In the genomic region with DNA sequence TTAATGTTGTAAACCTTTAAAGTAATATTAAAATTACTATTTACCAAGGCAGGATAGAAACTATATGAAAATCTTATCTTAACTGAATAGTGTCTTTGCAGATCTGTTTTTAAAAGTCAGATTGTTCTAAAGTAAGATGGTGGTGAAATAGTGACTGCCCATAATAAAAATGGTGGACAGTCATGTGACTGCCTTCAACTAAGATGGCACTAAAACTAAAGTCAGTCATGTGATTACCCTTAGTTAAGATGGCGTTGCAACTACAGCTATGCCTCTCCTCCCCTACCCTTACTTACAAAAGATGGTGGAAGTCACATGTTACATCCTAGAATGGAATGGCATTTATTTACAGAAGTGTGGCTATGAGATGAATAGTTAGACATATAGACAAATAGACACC, we compare ENCODE assay signal across 46 mouse cellular contexts. TPM values are rescaled to one million over a fixed set of nuclear protein-coding genes. Genes with fewer than 3 reads are reported as not detected.
"Had no signal": no experiment of that assay in that cellular context is flagged by ENCODE, and none has a peak within 500 bp of the region (broad histone marks: within the 10 kb centered on the region; RNA-seq: fewer than 3 reads in every experiment).

No protein-coding gene starts in this region.

- H3K36me3 ChIP-seq: heart, embryonic 12.5 days; heart, embryonic 13.5 days; heart, embryonic 15.5 days; hindbrain, embryonic 10.5 days; hindbrain, embryonic 12.5 days; hindbrain, embryonic 13.5 days; hindbrain, embryonic 15.5 days; intestine, embryonic 15.5 days; kidney, embryonic 15.5 days had no signal

- H3K4me2 ChIP-seq: heart, embryonic 11.5 days; heart, embryonic 12.5 days; heart, embryonic 13.5 days; heart, embryonic 15.5 days; hindbrain, embryonic 12.5 days; hindbrain, embryonic 13.5 days; hindbrain, embryonic 14.5 days; hindbrain, embryonic 15.5 days; intestine, embryonic 15.5 days; kidney, embryonic 15.5 days had no signal

- H3K9me3 ChIP-seq: heart, embryonic 12.5 days; heart, embryonic 13.5 days; heart, embryonic 15.5 days; hindbrain, embryonic 10.5 days; hindbrain, embryonic 12.5 days; hindbrain, embryonic 13.5 days; hindbrain, embryonic 15.5 days; intestine, embryonic 15.5 days; kidney, embryonic 15.5 days had no signal

- H3K27me3 ChIP-seq: hindbrain, embryonic 12.5 days; hindbrain, embryonic 15.5 days; intestine, embryonic 15.5 days; kidney, embryonic 15.5 days had no signal

- H3K4me3 ChIP-seq: heart, embryonic 12.5 days; heart, embryonic 13.5 days; heart, embryonic 15.5 days; hindbrain, embryonic 10.5 days; hindbrain, embryonic 12.5 days; hindbrain, embryonic 13.5 days; hindbrain, embryonic 15.5 days; intestine, embryonic 15.5 days; kidney, embryonic 15.5 days; layer of hippocampus, adult 2 months; left cerebral cortex, adult 2 months had no signal

- H3K9ac ChIP-seq: heart, embryonic 12.5 days; heart, embryonic 13.5 days; heart, embryonic 15.5 days; hindbrain, embryonic 12.5 days; hindbrain, embryonic 13.5 days; hindbrain, embryonic 14.5 days; hindbrain, embryonic 15.5 days; intestine, embryonic 15.5 days; kidney, embryonic 15.5 days had no signal

- ATAC-seq: hindbrain, embryonic 16.5 days; hindbrain, postnatal 0 days; inflammation-experienced regulatory T-cells, adult 6 months had no signal

- DNase-seq: heart, postnatal 10 days; heart, postnatal 14 days; heart, postnatal 36 days; heart, postnatal 4 days; kidney, adult 11 months; kidney, adult 18-20 months; kidney, adult 2 months; kidney, adult 8-10 months; kidney, adult 9 months; kidney, postnatal 10 days; kidney, postnatal 14 days; kidney, postnatal 25 days; kidney, postnatal 4 days; layer of hippocampus, adult 9-11 months; layer of hippocampus, postnatal 36 days had no signal

- H3K4me1 ChIP-seq: heart, embryonic 15.5 days; hindbrain, embryonic 10.5 days; hindbrain, embryonic 13.5 days; hindbrain, embryonic 15.5 days; kidney, embryonic 15.5 days had no signal

- H3K27ac ChIP-seq: heart, embryonic 13.5 days; heart, embryonic 15.5 days; hindbrain, embryonic 10.5 days; hindbrain, embryonic 12.5 days; hindbrain, embryonic 13.5 days; hindbrain, embryonic 14.5 days; hindbrain, embryonic 15.5 days; hindbrain, postnatal 0 days; intestine, embryonic 15.5 days; kidney, embryonic 15.5 days; kidney, postnatal 0 days; layer of hippocampus, adult 2 months; left cerebral cortex, adult 2 months had no signal

RNA-seq across cellular contexts. Expression of gene Ffar3, which starts 4.6 kb away (rescaled TPM):
- total RNA-seq: heart, postnatal 10 days; heart, postnatal 14 days; heart, postnatal 25 days; heart, postnatal 36 days; heart, postnatal 4 days; hematopoietic stem cell, adult 5-6 weeks; layer of hippocampus, adult 18-20 months; layer of hippocampus, adult 2 months; layer of hippocampus, adult 8-10 months; layer of hippocampus, postnatal 10 days; layer of hippocampus, postnatal 25 days; layer of hippocampus, postnatal 36 days; left cerebral cortex, adult 18-20 months; left cerebral cortex, adult 2 months had no signal
- polyA plus RNA-seq: heart, embryonic 11.5 days; heart, embryonic 12.5 days; heart, embryonic 13.5 days; heart, embryonic 14.5 days; heart, embryonic 15.5 days; heart, embryonic 16.5 days; heart, postnatal 0 days; hindbrain, embryonic 10.5 days; hindbrain, embryonic 11.5 days; hindbrain, embryonic 12.5 days; hindbrain, embryonic 14.5 days; hindbrain, embryonic 15.5 days; kidney, embryonic 14.5 days had no signal

RNA-seq across cellular contexts. Expression of gene Ffar1, which starts 9.9 kb away (rescaled TPM):
- total RNA-seq: heart, postnatal 14 days; heart, postnatal 25 days; heart, postnatal 36 days; heart, postnatal 4 days; hematopoietic stem cell, adult 5-6 weeks; hindbrain, postnatal 0 days; layer of hippocampus, adult 18-20 months; layer of hippocampus, adult 2 months; layer of hippocampus, adult 8-10 months; layer of hippocampus, postnatal 10 days; layer of hippocampus, postnatal 14 days; layer of hippocampus, postnatal 25 days; layer of hippocampus, postnatal 36 days; left cerebral cortex, adult 18-20 months; left cerebral cortex, adult 2 months had no signal
- polyA plus RNA-seq: heart, embryonic 11.5 days; heart, embryonic 12.5 days; heart, embryonic 13.5 days; heart, embryonic 14.5 days; heart, embryonic 15.5 days; heart, postnatal 0 days; hindbrain, embryonic 10.5 days; hindbrain, embryonic 11.5 days; hindbrain, embryonic 12.5 days; hindbrain, embryonic 13.5 days; hindbrain, embryonic 14.5 days; hindbrain, embryonic 15.5 days; hindbrain, embryonic 16.5 days; hindbrain, postnatal 0 days; kidney, embryonic 14.5 days; kidney, embryonic 15.5 days; kidney, embryonic 16.5 days had no signal

RNA-seq across cellular contexts. Expression of gene Ffar2, which starts 27.8 kb away (rescaled TPM):
- total RNA-seq: heart, postnatal 4 days; layer of hippocampus, adult 18-20 months; layer of hippocampus, adult 2 months; layer of hippocampus, postnatal 14 days; layer of hippocampus, postnatal 25 days; layer of hippocampus, postnatal 36 days; left cerebral cortex, adult 18-20 months; left cerebral cortex, adult 2 months had no signal
- polyA plus RNA-seq: heart, embryonic 11.5 days; heart, embryonic 12.5 days; heart, embryonic 13.5 days; hindbrain, embryonic 10.5 days; hindbrain, embryonic 12.5 days; hindbrain, embryonic 14.5 days; kidney, embryonic 14.5 days had no signal

RNA-seq across cellular contexts. Expression of gene Cd22, which starts 28.7 kb away (rescaled TPM):
- total RNA-seq: hematopoietic stem cell, adult 5-6 weeks; layer of hippocampus, adult 18-20 months; layer of hippocampus, adult 2 months; layer of hippocampus, postnatal 10 days; layer of hippocampus, postnatal 14 days; layer of hippocampus, postnatal 25 days; layer of hippocampus, postnatal 36 days; left cerebral cortex, adult 2 months had no signal
- polyA plus RNA-seq: heart, embryonic 11.5 days; heart, embryonic 12.5 days; heart, embryonic 13.5 days; heart, embryonic 14.5 days; heart, embryonic 15.5 days; hindbrain, embryonic 10.5 days; hindbrain, embryonic 11.5 days; hindbrain, embryonic 12.5 days; hindbrain, embryonic 13.5 days; hindbrain, embryonic 14.5 days; hindbrain, embryonic 16.5 days had no signal
